Mouse (Mus musculus) thymus, adult 18-20 months (tissue): Measurements from ENCODE around the gene Mex3d.
"Not testable (repeated sequence)": the region's sequence is repeated elsewhere in the genome, so short reads cannot be mapped to it uniquely, and the experiment has no call there.

Experiments
- DNase-seq, 2 experiments: peaks; one replicate each; pipeline ENCODE4 v3.0.0; 2022; ENCODE audit warnings: mixed read lengths in 2 of 2

Mex3d gene

DNA sequence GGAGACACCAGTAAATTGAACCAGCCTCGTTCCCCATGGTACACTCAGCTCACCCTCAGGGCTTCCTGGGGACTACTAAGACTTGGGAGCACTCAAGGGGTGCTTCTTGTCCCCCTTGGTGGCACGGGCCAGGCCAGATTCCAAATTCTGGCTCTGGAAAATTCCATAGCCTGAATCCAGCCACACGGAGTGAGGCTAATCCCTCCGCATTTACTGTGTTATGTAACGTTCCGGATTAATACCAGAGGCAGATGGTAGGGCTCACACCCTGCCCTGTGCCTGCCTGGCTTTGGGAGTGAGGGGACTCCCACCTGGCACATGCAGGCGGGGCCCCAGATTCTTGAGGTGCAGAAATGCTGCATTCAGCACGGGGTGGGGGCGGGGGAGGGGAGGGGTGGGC is 32.0 kb downstream of the Mex3d start:
- DNase-seq, result no peak

DNA sequence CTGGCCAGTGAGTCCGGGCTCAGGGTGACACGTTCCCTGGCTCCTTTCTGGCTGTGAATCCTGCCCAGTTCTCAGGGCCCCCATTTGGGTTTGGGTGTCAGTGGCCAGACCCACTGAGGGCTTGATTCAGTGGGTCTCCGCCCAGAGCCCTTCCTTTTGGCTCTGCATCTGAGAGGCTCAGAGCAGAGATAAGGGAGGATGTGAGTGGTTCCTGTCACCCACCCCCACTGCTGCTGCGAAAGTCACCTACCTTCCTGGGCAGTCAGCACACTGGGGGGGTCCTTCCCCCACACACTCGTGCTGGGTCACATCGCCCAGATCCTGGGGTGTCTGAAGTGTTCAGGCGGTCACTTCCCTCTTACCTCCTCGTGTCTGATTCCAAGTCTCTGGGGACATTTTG is 34.7 kb downstream of the Mex3d start:
- DNase-seq, result no peak

GRCm38 (mm10) chr10:80351896-80352295 is 35.6 kb downstream of the Mex3d start:
- DNase-seq, result no peak

- peak; percentile 51 to 56 for DNase-seq
Measured at GRCm38 (mm10) chr10:80350292-80350691, 37.2 kb downstream of the Mex3d start.

DNA sequence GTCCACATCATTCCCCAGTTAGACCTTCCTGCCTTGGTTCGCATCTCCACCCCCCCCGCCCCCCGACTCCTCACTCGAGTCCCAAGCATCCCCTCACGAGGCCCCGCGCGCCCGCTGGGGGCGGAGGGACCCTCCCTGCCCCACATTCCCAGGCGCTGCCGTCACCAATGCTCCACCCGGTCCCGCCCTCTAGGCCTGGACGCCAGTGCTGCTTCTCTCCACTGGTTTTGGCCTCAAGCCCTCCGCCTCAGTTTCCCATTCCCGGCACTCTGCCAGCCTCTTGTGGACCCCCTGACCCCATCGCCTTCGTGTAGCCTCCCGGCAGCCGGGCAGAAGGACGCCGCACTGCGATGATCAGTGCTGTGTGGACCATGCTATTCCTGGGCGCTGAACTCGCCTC is 38.5 kb downstream of the Mex3d start:
- no peak for DNase-seq

GRCm38 (mm10) chr10:80348244-80348781 is 39.1 kb downstream of the Mex3d start, which contains the start of gene Adamtsl5:
Adamtsl5 (minus strand) TSS chr10:80348412.
- peak in 1 of 2 experiments; percentile 50 for DNase-seq

- DNase-seq, result no peak
Measured at GRCm38 (mm10) chr10:80347514-80347967, 39.9 kb downstream of the Mex3d start.

- not testable (repeated sequence) for DNase-seq
Measured at GRCm38 (mm10) chr10:80345929-80346328, 41.5 kb downstream of the Mex3d start.

- DNase-seq, result no peak
Measured at GRCm38 (mm10) chr10:80345122-80345521, 42.3 kb downstream of the Mex3d start.

DNA sequence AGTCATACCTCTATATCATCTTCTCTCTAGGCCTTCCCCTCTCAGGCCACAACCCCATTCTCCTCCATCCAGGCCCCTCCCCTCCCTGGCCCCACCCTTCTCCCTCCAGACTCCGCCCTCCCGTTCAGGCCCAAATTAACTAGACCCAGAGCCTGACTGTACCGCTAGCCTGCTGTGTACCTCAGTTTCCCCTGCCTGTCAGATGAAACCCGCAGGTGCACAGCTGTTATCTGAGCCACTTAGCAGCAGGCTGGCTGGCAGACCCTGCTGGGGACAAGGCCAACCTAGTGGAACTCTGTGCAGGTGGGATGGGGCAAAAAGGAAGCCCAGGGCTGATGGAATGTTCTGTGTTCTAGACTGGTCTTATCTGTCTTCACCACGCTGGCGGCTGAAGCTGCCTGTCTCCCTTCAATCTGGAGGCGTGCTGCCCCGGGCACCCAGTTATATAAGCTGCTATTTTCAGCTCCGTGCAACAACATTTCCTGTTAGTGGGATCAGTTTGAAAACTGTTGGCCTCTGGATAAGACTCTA is 43.3 kb downstream of the Mex3d start:
- no peak for DNase-seq

DNA sequence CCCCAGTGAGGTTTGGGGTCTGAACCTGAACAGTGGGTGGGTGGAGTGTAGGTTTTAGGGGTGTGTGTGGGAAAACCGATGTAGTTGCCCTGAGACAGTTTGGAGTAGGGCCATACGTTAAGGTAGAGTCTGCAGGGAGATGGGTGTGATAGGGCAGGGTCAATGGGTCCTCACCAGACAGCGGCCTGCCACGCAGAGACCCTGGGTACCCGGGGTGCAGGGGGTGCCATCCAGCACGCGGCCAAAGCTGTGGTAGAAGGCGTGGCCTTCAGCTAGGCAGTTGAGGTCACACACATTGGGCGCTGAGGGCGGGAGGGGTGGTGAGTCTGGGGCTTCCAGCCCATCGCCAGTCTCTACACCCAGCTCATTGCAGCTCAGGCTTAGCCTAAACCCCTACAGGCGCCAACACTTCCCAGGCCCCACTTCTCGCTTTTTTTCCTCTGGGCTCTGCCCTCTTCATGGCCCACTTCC is 44.0 kb downstream of the Mex3d start:
- DNase-seq, result no peak

DNA sequence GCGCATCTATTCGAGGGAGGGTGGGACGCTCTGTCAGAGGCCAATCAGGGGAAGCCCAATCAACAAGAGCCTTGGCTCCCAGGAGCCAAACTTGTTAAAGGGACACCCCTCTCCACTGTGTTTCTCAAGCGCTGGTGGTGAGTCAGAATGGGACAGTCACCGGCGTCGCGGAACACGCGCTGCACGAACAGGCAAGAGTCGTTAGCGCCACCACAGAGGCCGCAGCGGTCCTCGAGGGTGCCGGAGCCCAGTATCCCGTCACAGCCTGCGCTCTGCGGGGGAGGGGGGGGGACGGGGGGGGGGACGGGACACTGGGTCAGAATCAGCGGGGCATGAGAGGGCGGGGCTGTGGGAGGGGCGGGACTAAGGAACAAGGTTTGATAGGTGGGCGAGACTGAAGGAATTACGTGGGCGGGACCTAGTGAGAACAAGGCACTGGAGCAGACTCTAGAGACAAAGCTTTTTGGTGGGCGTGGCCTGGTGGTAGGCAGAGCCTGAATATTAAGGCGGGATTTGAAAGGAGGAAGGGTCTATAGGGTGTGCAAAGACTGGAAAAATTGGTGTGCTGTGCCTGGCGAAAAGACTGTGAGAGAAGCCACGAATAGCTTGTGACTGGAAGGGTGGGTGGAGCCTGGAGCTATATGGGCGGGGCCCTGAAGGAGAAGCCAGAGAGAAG is 44.6 kb downstream of the Mex3d start:
- DNase-seq, result no peak

GRCm38 (mm10) chr10:80342305-80342748 is 45.1 kb downstream of the Mex3d start:
- no peak for DNase-seq

DNA sequence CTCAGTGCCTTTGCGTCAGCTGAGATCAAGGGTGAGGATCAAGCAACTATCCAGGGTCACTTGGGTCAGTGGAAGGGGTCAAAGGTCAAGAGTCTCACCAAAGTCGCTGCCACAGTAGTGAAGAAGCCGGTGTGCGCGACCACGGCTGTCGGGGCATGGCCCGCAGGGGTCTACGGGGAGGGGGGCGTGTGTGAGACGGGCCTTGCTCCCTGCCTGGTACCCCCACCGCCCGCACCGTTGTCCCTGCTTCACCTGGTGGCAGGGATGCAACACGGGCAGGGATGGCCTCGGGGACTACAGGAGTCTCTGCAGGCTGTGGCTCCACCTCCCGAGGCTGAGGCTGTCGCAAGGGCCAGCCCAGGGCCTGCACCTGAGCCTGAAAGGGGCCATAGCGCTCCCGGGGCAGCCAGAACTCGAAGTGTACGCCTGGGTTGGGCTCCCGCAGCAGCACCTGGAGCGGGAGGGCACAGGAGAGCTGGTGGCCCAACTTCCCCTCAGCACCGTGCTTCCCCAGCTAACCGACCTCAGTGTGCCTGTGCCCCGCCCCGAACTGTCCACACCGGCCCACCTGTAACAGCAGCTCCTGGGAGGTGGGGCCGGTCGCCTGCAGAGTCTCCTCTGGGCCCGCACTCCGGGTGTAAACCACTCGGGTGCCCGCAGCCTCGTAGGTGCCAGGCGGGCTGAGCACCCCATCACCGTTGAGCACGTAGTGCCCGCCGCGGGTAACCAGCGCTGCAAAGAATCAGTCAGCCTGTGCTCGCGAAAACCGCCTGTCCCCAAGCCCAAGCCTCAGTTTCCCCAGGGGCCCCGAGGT is 45.8 kb downstream of the Mex3d start:
- no peak for DNase-seq

DNA sequence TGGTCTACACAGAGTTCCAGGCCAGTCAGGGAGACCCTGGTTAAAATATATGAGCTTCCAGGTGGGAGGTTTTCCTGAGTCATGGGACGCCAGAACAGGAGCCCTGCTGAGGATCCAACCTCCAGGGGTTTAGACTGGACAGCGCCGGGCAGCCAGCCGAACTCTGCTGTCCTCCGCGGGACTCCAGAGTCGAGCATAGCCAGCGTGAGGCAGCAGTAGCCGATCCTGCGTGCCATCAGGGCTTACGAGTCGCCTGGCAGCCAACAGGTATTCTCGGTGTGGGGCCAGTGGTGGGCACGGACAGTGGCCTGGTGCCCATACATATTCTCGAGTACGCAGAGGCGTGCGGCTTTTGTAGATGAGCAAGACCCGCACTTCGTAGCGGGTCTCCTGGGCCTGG is 46.4 kb downstream of the Mex3d start:
- DNase-seq, result no peak

- DNase-seq, result peak; percentile 50 to 52
Measured at GRCm38 (mm10) chr10:80339941-80340750, 47.3 kb downstream of the Mex3d start.

- no peak for DNase-seq
Measured at GRCm38 (mm10) chr10:80336263-80336662, 51.2 kb downstream of the Mex3d start.

- no peak for DNase-seq
Measured at GRCm38 (mm10) chr10:80332525-80332989, 54.9 kb downstream of the Mex3d start.

GRCm38 (mm10) chr10:80331636-80332524 is 55.6 kb downstream of the Mex3d start:
- DNase-seq, result no peak

GRCm38 (mm10) chr10:80330888-80331287 is 56.6 kb downstream of the Mex3d start:
- no peak for DNase-seq
